Mouse (Mus musculus) small intestine, adult 2 months (tissue): Measurements from ENCODE around the gene Try10.
"Not testable (repeated sequence)": the region's sequence is repeated elsewhere in the genome, so short reads cannot be mapped to it uniquely, and the experiment has no call there.

Source experiments
- CTCF ChIP-seq: fragments of 200-500 bp; IDR thresholded peaks from 2 replicates; pipeline ENCODE4 v1.5.1; 2012; ENCODE audit warnings: low read depth, mild to moderate bottlenecking, control low read depth, inconsistent platforms, low read length, moderate library complexity, mixed read lengths; ENCODE audit not compliant: insufficient replicate concordance, insufficient read length; ENCODE audit errors: extremely low read depth
- POLR2A ChIP-seq: fragments of 200-500 bp; IDR thresholded peaks from 2 replicates; pipeline ENCODE4 v1.6.1; 2012; ENCODE audit warnings: low read depth, mild to moderate bottlenecking, control low read depth, inconsistent platforms, low read length, moderate library complexity

DNA sequence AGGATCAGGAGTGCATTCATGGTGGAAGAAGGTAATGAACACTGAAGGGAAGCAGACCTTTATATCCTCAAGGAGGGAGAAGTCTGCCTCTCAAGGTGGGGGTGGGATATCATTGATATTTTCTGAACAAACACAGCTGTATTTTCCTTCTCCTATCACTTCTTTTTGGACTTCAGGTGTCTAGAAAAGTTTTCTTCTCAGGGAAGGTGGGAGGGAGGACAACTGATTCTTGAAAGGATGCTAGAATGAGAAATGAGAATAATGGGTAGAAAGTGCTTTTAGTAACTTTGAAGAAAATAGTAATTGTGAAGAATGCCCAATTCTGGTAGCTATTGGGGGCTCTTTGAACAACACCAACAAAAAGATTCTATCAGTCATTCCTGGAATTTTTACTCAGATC is 23.7 kb downstream of the Try10 start, which contains the start of gene Prss3:
- not testable (repeated sequence) for TF ChIP-seq CTCF, POLR2A
